Mouse (Mus musculus) neural tube, embryonic 15.5 days (tissue): ENCODE measurements around the gene Tubg1. TPM values are rescaled to one million over a fixed set of nuclear protein-coding genes. Genes with fewer than 3 reads are reported as not detected.

ENCODE experiments used
- ATAC-seq: fragments of 200-750 bp; cut with Nextera tagmentation; 2 replicates; pipeline ENCODE4 v1.8.0; 2017; ENCODE audit warnings: mild to moderate bottlenecking, moderate TSS enrichment, moderate library complexity; ENCODE audit not compliant: low FRiP score
- H3K27ac ChIP-seq: fragments of 300-500 bp; sonication (generic); replicated peaks from 2 replicates; pipeline ENCODE4 v1.5.1; 2015; ENCODE audit warnings: mild to moderate bottlenecking, inconsistent platforms
- H3K27me3 ChIP-seq: fragments of 300-500 bp; sonication (generic); replicated peaks from 2 replicates; pipeline ENCODE4 v1.6.1; 2015; ENCODE audit warnings: inconsistent platforms
- H3K36me3 ChIP-seq: fragments of 300-500 bp; sonication (generic); 2 replicates; pipeline ENCODE4 v1.6.1; 2015; ENCODE audit warnings: inconsistent platforms
- H3K4me1 ChIP-seq: fragments of 300-500 bp; sonication (generic); 2 replicates; pipeline ENCODE4 v1.6.1; 2015; ENCODE audit warnings: inconsistent platforms
- H3K4me2 ChIP-seq: fragments of 300-500 bp; sonication (generic); 2 replicates; pipeline ENCODE4 v1.6.1; 2015; ENCODE audit warnings: inconsistent platforms, mild to moderate bottlenecking, moderate library complexity
- H3K4me3 ChIP-seq: fragments of 300-500 bp; sonication (generic); replicated peaks from 2 replicates; pipeline ENCODE4 v1.5.1; 2015; ENCODE audit warnings: mild to moderate bottlenecking, inconsistent platforms
- H3K9ac ChIP-seq: fragments of 300-500 bp; sonication (generic); replicated peaks from 2 replicates; pipeline ENCODE4 v1.6.1; 2015; ENCODE audit warnings: mild to moderate bottlenecking, inconsistent platforms
- H3K9me3 ChIP-seq: fragments of 300-500 bp; sonication (generic); replicated peaks from 2 replicates; pipeline ENCODE4 v1.6.1; 2016; ENCODE audit warnings: inconsistent platforms
- WGBS: fragments of 180-500 bp; shearing (Covaris S2); methylation state at CpG from one replicate; pipeline ENCODE4 v1.1.7; 2015; ENCODE audit warnings: mixed read lengths; 5-methylcytosine and 5-hydroxymethylcytosine counted together
- polyA plus RNA-seq: library from polyadenylated mRNA; unstranded; fragments of >200 nt; fragmentation: Nextera tagmentation; extraction: Ambion mirVana; gene quantifications from 2 replicates; pipeline ENCODE4 v1.2.1, GENCODE M21; 2015

Tubg1 gene
- polyA plus RNA-seq, 1 experiment from 2014 or later = 68.4 TPM

- Histone ChIP-seq H3K27me3 (no peaks in the 10 kb centered on the region), H3K9me3 (no peaks in the 10 kb centered on the region), H3K4me3 (no peak overlapping the region), H3K9ac (no peak overlapping the region), H3K4me2 (no peak overlapping the region), H3K4me1 (no peaks in the 10 kb centered on the region), H3K36me3 (peaks cover 18% of the 10 kb centered on the region), H3K27ac (no peak overlapping the region)
- 90% methylated on average over 11 of the region's 11 CpGs for WGBS
- no peak for ATAC-seq
Measured at GRCm38 (mm10) chr11:101128996-101129577, 9.3 kb downstream of the Tubg1 start.

GRCm38 (mm10) chr11:101130056-101130756 lies 10.5 kb downstream of the Tubg1 start:
- H3K4me3 ChIP-seq = no peak overlapping the region
- whole genome bisulfite sequencing = 54% methylated on average over 18 of the region's 18 CpGs
- H3K4me2 ChIP-seq = no peak overlapping the region
- ATAC-seq = no peak
- H3K27ac ChIP-seq = no peak overlapping the region
- no peaks in the 10 kb centered on the region for H3K4me1 ChIP-seq
- no peaks in the 10 kb centered on the region for H3K27me3 ChIP-seq
- peaks cover 18% of the 10 kb centered on the region for H3K36me3 ChIP-seq
- no peak overlapping the region for H3K9ac ChIP-seq
- H3K9me3 ChIP-seq = no peaks in the 10 kb centered on the region

- no peak overlapping the region for H3K4me3 ChIP-seq
- H3K4me1 ChIP-seq = no peaks in the 10 kb centered on the region
- ATAC-seq = no peak
- H3K27me3 ChIP-seq = no peaks in the 10 kb centered on the region
- H3K9ac ChIP-seq = no peak overlapping the region
- no peak overlapping the region for H3K4me2 ChIP-seq
- peaks cover 8% of the 10 kb centered on the region for H3K36me3 ChIP-seq
- no peaks in the 10 kb centered on the region for H3K9me3 ChIP-seq
- 85% methylated on average over 2 of the region's 2 CpGs for WGBS
- H3K27ac ChIP-seq = no peak overlapping the region
Measured at GRCm38 (mm10) chr11:101131187-101131586, 11.4 kb downstream of the Tubg1 start.

GRCm38 (mm10) chr11:101131701-101132100 lies 12.0 kb downstream of the Tubg1 start:
- H3K4me1 ChIP-seq = no peaks in the 10 kb centered on the region
- H3K36me3 ChIP-seq = peaks cover 3% of the 10 kb centered on the region
- no peaks in the 10 kb centered on the region for H3K27me3 ChIP-seq
- no peak overlapping the region for H3K9ac ChIP-seq
- 89% methylated on average over 6 of the region's 6 CpGs for WGBS
- H3K4me3 ChIP-seq = no peak overlapping the region
- no peaks in the 10 kb centered on the region for H3K9me3 ChIP-seq
- no peak overlapping the region for H3K27ac ChIP-seq
- H3K4me2 ChIP-seq = no peak overlapping the region
- no peak for ATAC-seq

GRCm38 (mm10) chr11:101133037-101133436 lies 13.3 kb downstream of the Tubg1 start:
- no peak for ATAC-seq
- Histone ChIP-seq H3K9me3 (no peaks in the 10 kb centered on the region), H3K27me3 (no peaks in the 10 kb centered on the region), H3K4me1 (no peaks in the 10 kb centered on the region), H3K9ac (no peak overlapping the region), H3K27ac (no peak overlapping the region), H3K4me3 (no peak overlapping the region), H3K4me2 (no peak overlapping the region), H3K36me3 (no peaks in the 10 kb centered on the region)
- 81% methylated on average over 12 of the region's 12 CpGs for WGBS

- no peak overlapping the region for H3K9ac ChIP-seq
- no peaks in the 10 kb centered on the region for H3K9me3 ChIP-seq
- H3K4me1 ChIP-seq = peaks cover 6% of the 10 kb centered on the region
- no peak overlapping the region for H3K4me3 ChIP-seq
- no peaks in the 10 kb centered on the region for H3K27me3 ChIP-seq
- WGBS = 82% methylated on average over 13 of the region's 13 CpGs
- H3K4me2 ChIP-seq = no peak overlapping the region
- H3K27ac ChIP-seq = no peak overlapping the region
- ATAC-seq = no peak
- H3K36me3 ChIP-seq = no peaks in the 10 kb centered on the region
Measured at GRCm38 (mm10) chr11:101134217-101134865, 14.6 kb downstream of the Tubg1 start.

GRCm38 (mm10) chr11:101137000-101137399 lies 17.3 kb downstream of the Tubg1 start:
- Histone ChIP-seq H3K36me3 (no peaks in the 10 kb centered on the region), H3K4me2 (no peak overlapping the region), H3K4me1 (peaks cover 12% of the 10 kb centered on the region), H3K27ac (no peak overlapping the region), H3K27me3 (no peaks in the 10 kb centered on the region), H3K9me3 (no peaks in the 10 kb centered on the region), H3K9ac (no peak overlapping the region), H3K4me3 (no peak overlapping the region)
- no peak for ATAC-seq
- 73% methylated on average over 7 of the region's 7 CpGs for WGBS

- ATAC-seq = peak; percentile 46; the same call in 1 of the 2 replicates
- Histone ChIP-seq H3K9me3 (no peaks in the 10 kb centered on the region), H3K27ac (peak overlapping the region; percentile 47; the same call in 1 of the 2 replicates), H3K4me3 (no peak overlapping the region), H3K27me3 (no peaks in the 10 kb centered on the region), H3K4me1 (peaks cover 16% of the 10 kb centered on the region), H3K36me3 (no peaks in the 10 kb centered on the region), H3K4me2 (peak overlapping the region; percentile 41), H3K9ac (no peak overlapping the region)
- WGBS = 20% methylated on average over 15 of the region's 15 CpGs
Measured at GRCm38 (mm10) chr11:101138536-101139181, 18.9 kb downstream of the Tubg1 start.

- peak overlapping the region; percentile 54 for H3K27ac ChIP-seq
- no peaks in the 10 kb centered on the region for H3K27me3 ChIP-seq
- no peaks in the 10 kb centered on the region for H3K9me3 ChIP-seq
- H3K4me3 ChIP-seq = peak overlapping the region; percentile 27
- peaks cover 21% of the 10 kb centered on the region for H3K4me1 ChIP-seq
- H3K4me2 ChIP-seq = peak overlapping the region; percentile 55
- peak overlapping the region; percentile 22; the same call in 1 of the 2 replicates for H3K9ac ChIP-seq
- no peak for ATAC-seq
- 42% methylated on average over 27 of the region's 27 CpGs for WGBS
- no peaks in the 10 kb centered on the region for H3K36me3 ChIP-seq
Measured at GRCm38 (mm10) chr11:101140164-101140819, 20.6 kb downstream of the Tubg1 start.

- 87% methylated on average over 8 of the region's 8 CpGs for WGBS
- Histone ChIP-seq H3K9ac (no peak overlapping the region), H3K36me3 (no peaks in the 10 kb centered on the region), H3K27me3 (no peaks in the 10 kb centered on the region), H3K4me2 (no peak overlapping the region), H3K9me3 (no peaks in the 10 kb centered on the region), H3K4me1 (peaks cover 24% of the 10 kb centered on the region), H3K27ac (no peak overlapping the region), H3K4me3 (no peak overlapping the region)
- no peak for ATAC-seq
Measured at GRCm38 (mm10) chr11:101141088-101141487, 21.4 kb downstream of the Tubg1 start.

- Histone ChIP-seq H3K27ac (no peak overlapping the region), H3K4me1 (peaks cover 33% of the 10 kb centered on the region), H3K27me3 (no peaks in the 10 kb centered on the region), H3K9ac (no peak overlapping the region), H3K4me2 (no peak overlapping the region), H3K9me3 (no peaks in the 10 kb centered on the region), H3K4me3 (no peak overlapping the region), H3K36me3 (no peaks in the 10 kb centered on the region)
- WGBS = 90% methylated on average over 10 of the region's 10 CpGs
- no peak for ATAC-seq
Measured at GRCm38 (mm10) chr11:101142215-101142967, 22.7 kb downstream of the Tubg1 start.
